Mouse (Mus musculus): ENCODE measurements around the gene Svip. TPM values are rescaled to one million over a fixed set of nuclear protein-coding genes. Genes with fewer than 3 reads are reported as not detected.
A peak's percentile ranks its signal among the peaks of the same experiment; 100 is the strongest.

Gene Svip
- total RNA-seq (2012; rRNA removed) (2.9 and 3.3 TPM in 2 replicates), polyA plus RNA-seq (2012; ENCODE audit: insufficient read depth in 1 of 2, insufficient read length in 2 of 2, low read depth in 1 of 2, low replicate concordance in 2 of 2, missing spikeins in 1 of 2) (1 to 10 TPM in 1 of 2 experiments, not detected in 1; 5.6 TPM)

GRCm38 (mm10) chr7:52005511-52006295 lies at the start of gene Svip:
Svip (minus strand) TSS chr7:52006018.
- H3K79me2 ChIP-seq (ENCODE audit: control insufficient read depth, insufficient read depth, low read length, poor library complexity) = no peaks in the 10 kb centered on the region; the same call in 1 of the 2 replicates
- DNase-seq (ENCODE audit: low read depth, low spot score) = peak; percentile 96
- TF ChIP-seq MXI1 (IDR thresholded peaks at IDR 0.05; ENCODE audit: low read depth, low read length) (peak; percentile 47; the same call in 1 of the 2 replicates), TCF12 (IDR thresholded peaks at IDR 0.05; ENCODE audit: low read depth, low read length) (0 out of 2 replicates have a peak, but pooled peaks have one; percentile 8), SIN3A (IDR thresholded peaks at IDR 0.05; ENCODE audit: low read length) (peak; percentile 37), POLR2A (IDR thresholded peaks at IDR 0.05; ENCODE audit: control insufficient read depth in 1 of 2, insufficient read depth in 1 of 2, low read depth in 1 of 2, low read length in 2 of 2, poor library complexity in 1 of 2) (peak; percentile 29 to 44; a peak in 1 of 4 replicates), USF1 (IDR thresholded peaks at IDR 0.05; ENCODE audit: low read depth, low read length) (peak; percentile 39; the same call in 1 of the 2 replicates), MAZ (IDR thresholded peaks at IDR 0.05; ENCODE audit: low read depth, low read length) (peak; percentile 68; the same call in 1 of the 2 replicates), HCFC1 (IDR thresholded peaks at IDR 0.05; ENCODE audit: low read depth, low read length) (peak; percentile 79), BHLHE40 (IDR thresholded peaks at IDR 0.05; ENCODE audit: borderline replicate concordance, low read depth, low read length) (no peak), EP300 (IDR thresholded peaks at IDR 0.05; ENCODE audit: low read depth in 1 of 2, low read length in 2 of 2) (no peak)
- H3K9ac ChIP-seq (ENCODE audit: control insufficient read depth, low read depth, low read length, poor library complexity, severe bottlenecking) = peak within 1 kb of the TSS; percentile 64
- peaks cover 0 to 11% of the 10 kb centered on the region in 2 experiments; a peak in 2 of 4 replicates for H3K36me3 ChIP-seq (ENCODE audit: control insufficient read depth in 1 of 2, insufficient read depth in 2 of 2, low read length in 2 of 2)
- no peaks in the 10 kb centered on the region for H3K9me3 ChIP-seq (replicated peaks; ENCODE audit: insufficient read depth, low read length)
- no peaks in the 10 kb centered on the region for H3K27me3 ChIP-seq (ENCODE audit: control insufficient read depth in 1 of 2, insufficient read depth in 2 of 2, low read length in 2 of 2)
- H3K27ac ChIP-seq (ENCODE audit: control insufficient read depth, low read depth, low read length) = peak within 1 kb of the TSS; percentile 44
- H3K4me1 ChIP-seq (ENCODE audit: control insufficient read depth in 1 of 2, insufficient read depth in 2 of 2, low read length in 2 of 2) = peaks cover 9 to 11% of the 10 kb centered on the region in 2 experiments
- H3K4me3 ChIP-seq (ENCODE audit: control insufficient read depth in 1 of 2, insufficient read depth in 1 of 2, low read depth in 2 of 2, low read length in 2 of 2) = peak within 1 kb of the TSS; percentile 75 to 80

- DNase-seq (ENCODE audit: low read depth, low spot score) = peak; percentile 61
- Histone ChIP-seq H3K4me1 (ENCODE audit: control insufficient read depth in 1 of 2, insufficient read depth in 2 of 2, low read length in 2 of 2) (no peaks in the 10 kb centered on the region), H3K36me3 (ENCODE audit: control insufficient read depth in 1 of 2, insufficient read depth in 2 of 2, low read length in 2 of 2) (no peaks in the 10 kb centered on the region), H3K27me3 (ENCODE audit: control insufficient read depth in 1 of 2, insufficient read depth in 2 of 2, low read length in 2 of 2) (no peaks in the 10 kb centered on the region; a peak in 1 of 4 replicates), H3K27ac (ENCODE audit: control insufficient read depth, low read depth, low read length) (no peak overlapping the region), H3K9me3 (replicated peaks; ENCODE audit: insufficient read depth, low read length) (no peaks in the 10 kb centered on the region), H3K79me2 (ENCODE audit: control insufficient read depth, insufficient read depth, low read length, poor library complexity) (no peaks in the 10 kb centered on the region), H3K4me3 (ENCODE audit: control insufficient read depth in 1 of 2, insufficient read depth in 1 of 2, low read depth in 2 of 2, low read length in 2 of 2) (no peak overlapping the region), H3K9ac (ENCODE audit: control insufficient read depth, low read depth, low read length, poor library complexity, severe bottlenecking) (no peak overlapping the region)
- TF ChIP-seq POLR2AphosphoS2 (IDR thresholded peaks at IDR 0.05; ENCODE audit: low read length) = no peak
- TF ChIP-seq ELF1 (IDR thresholded peaks at IDR 0.05; ENCODE audit: low read depth, low read length) = no peak
- no peak for TF ChIP-seq TCF12 (IDR thresholded peaks at IDR 0.05; ENCODE audit: low read depth, low read length)
- no peak for TF ChIP-seq EP300 (IDR thresholded peaks at IDR 0.05; ENCODE audit: low read depth in 1 of 2, low read length in 2 of 2)
- TF ChIP-seq CTCF (IDR thresholded peaks at IDR 0.05 in 2 of 3, conservative IDR thresholded peaks at IDR 0.05 in 1 of 3; ENCODE audit: control insufficient read depth in 1 of 3, insufficient read depth in 1 of 3, low read depth in 2 of 3, low read length in 3 of 3, poor library complexity in 1 of 3, severe bottlenecking in 1 of 3) = peak; percentile 22 to 88 (median 47); a peak in 5 of 6 replicates
- TF ChIP-seq RAD21 (IDR thresholded peaks at IDR 0.05; ENCODE audit: low read depth, low read length) = peak; percentile 91
- TF ChIP-seq ETS1 (IDR thresholded peaks at IDR 0.05; ENCODE audit: low read depth, low read length) = no peak
- peak; percentile 83 for TF ChIP-seq ZC3H11A (IDR thresholded peaks at IDR 0.05; ENCODE audit: low read depth, low read length)
- peak; percentile 76 for TF ChIP-seq SMC3 (IDR thresholded peaks at IDR 0.05; ENCODE audit: low read depth, low read length)
Measured at GRCm38 (mm10) chr7:52037600-52038582, 32.1 kb upstream of the Svip start.

All from MEL (cell line).